Mouse (Mus musculus): ENCODE data around the gene Pik3ca. TPM values are rescaled to one million over a fixed set of nuclear protein-coding genes. Genes with fewer than 3 reads are reported as not detected.
"Not testable (repeated sequence)": the region's sequence is repeated elsewhere in the genome, so short reads cannot be mapped to it uniquely, and the experiment has no call there.

Gene Pik3ca
- polyA plus RNA-seq, 1 experiment from 2014 or later: 16.2 TPM

DNA sequence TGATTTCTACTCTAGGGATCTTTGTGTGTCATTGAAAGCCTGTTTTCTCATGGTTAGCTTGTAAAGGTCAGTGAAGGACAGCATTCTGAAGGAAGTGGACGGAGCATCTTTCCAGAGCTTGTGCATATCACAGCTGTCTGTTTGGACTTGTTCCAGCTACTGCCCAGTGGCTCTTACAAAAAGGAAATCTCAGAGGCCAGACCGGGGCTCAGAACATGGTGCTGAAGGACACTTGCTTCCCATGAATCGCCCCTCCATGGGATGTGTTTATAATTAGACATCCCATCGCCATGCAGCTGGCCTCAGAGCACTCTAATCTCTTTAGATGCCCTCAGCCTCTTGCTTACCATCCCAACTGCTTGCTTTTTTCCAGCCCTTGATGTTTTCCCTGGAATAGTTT is 31.4 kb downstream of the Pik3ca start:
- no peak for ATAC-seq (ENCODE audit: low FRiP score, low TSS enrichment)
- Histone ChIP-seq H3K27me3 (ENCODE audit: control insufficient read depth, insufficient read depth, low read length) (no peaks in the 10 kb centered on the region), H3K27ac (ENCODE audit: low read depth, low read length) (no peak overlapping the region), H3K4me2 (replicated peaks; ENCODE audit: low read depth, low read length) (no peak overlapping the region), H3K4me1 (ENCODE audit: control insufficient read depth, insufficient read depth, low read length) (no peaks in the 10 kb centered on the region), H3K9ac (ENCODE audit: low read depth, low read length) (no peak overlapping the region), H3K4me3 (ENCODE audit: low read length) (no peak overlapping the region), H3K36me3 (ENCODE audit: control insufficient read depth, insufficient read depth, low read length) (no peaks in the 10 kb centered on the region), H3K9me3 (ENCODE audit: control insufficient read depth, low read length) (no peaks in the 10 kb centered on the region)
- WGBS: 60% methylated on average over 4 of the region's 4 CpGs

- not testable (repeated sequence) for H3K4me2 ChIP-seq (replicated peaks; ENCODE audit: low read depth, low read length); H3K9ac ChIP-seq (ENCODE audit: low read depth, low read length); H3K4me3 ChIP-seq (ENCODE audit: low read length); H3K4me1 ChIP-seq (ENCODE audit: control insufficient read depth, insufficient read depth, low read length); H3K27me3 ChIP-seq (ENCODE audit: control insufficient read depth, insufficient read depth, low read length); H3K9me3 ChIP-seq (ENCODE audit: control insufficient read depth, low read length); H3K27ac ChIP-seq (ENCODE audit: low read depth, low read length); H3K36me3 ChIP-seq (ENCODE audit: control insufficient read depth, insufficient read depth, low read length); ATAC-seq (ENCODE audit: low FRiP score, low TSS enrichment)
Measured at GRCm38 (mm10) chr3:32429351-32429750, 31.9 kb downstream of the Pik3ca start.

GRCm38 (mm10) chr3:32430394-32430793 is 32.9 kb downstream of the Pik3ca start:
- no peaks in the 10 kb centered on the region for H3K4me1 ChIP-seq (ENCODE audit: control insufficient read depth, insufficient read depth, low read length)
- no peaks in the 10 kb centered on the region for H3K36me3 ChIP-seq (ENCODE audit: control insufficient read depth, insufficient read depth, low read length)
- no peaks in the 10 kb centered on the region for H3K9me3 ChIP-seq (ENCODE audit: control insufficient read depth, low read length)
- H3K27ac ChIP-seq (ENCODE audit: low read depth, low read length): no peak overlapping the region
- no peak overlapping the region for H3K9ac ChIP-seq (ENCODE audit: low read depth, low read length)
- 75% methylated on average over 2 of the region's 2 CpGs for WGBS
- ATAC-seq (ENCODE audit: low FRiP score, low TSS enrichment): no peak
- H3K4me3 ChIP-seq (ENCODE audit: low read length): no peak overlapping the region
- no peak overlapping the region for H3K4me2 ChIP-seq (replicated peaks; ENCODE audit: low read depth, low read length)
- no peaks in the 10 kb centered on the region for H3K27me3 ChIP-seq (ENCODE audit: control insufficient read depth, insufficient read depth, low read length)

DNA sequence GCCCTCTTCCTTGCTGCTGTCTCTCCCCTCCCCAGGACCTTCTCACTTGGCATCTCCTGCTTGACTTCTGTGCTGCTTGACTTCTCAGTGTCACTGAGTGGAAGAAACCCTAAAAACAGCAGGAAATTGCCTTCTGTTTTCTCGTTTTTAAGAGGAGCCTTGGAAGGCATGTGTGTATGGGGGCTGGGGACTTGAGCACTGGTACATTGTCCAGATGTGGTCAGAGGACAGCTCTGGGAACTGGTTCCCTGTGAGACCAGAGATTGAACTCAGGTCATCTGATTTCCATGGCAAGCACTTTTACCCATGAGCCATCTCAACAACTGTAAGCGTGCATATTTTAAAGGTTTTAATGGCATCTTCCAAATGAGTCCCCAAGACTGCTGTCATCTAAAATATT is 36.5 kb downstream of the Pik3ca start:
- no peak for ATAC-seq (ENCODE audit: low FRiP score, low TSS enrichment)
- no peak overlapping the region for H3K27ac ChIP-seq (ENCODE audit: low read depth, low read length)
- H3K4me1 ChIP-seq (ENCODE audit: control insufficient read depth, insufficient read depth, low read length): no peaks in the 10 kb centered on the region
- H3K9me3 ChIP-seq (ENCODE audit: control insufficient read depth, low read length): no peaks in the 10 kb centered on the region
- peaks cover 21% of the 10 kb centered on the region for H3K36me3 ChIP-seq (ENCODE audit: control insufficient read depth, insufficient read depth, low read length)
- no peaks in the 10 kb centered on the region for H3K27me3 ChIP-seq (ENCODE audit: control insufficient read depth, insufficient read depth, low read length)
- H3K4me3 ChIP-seq (ENCODE audit: low read length): no peak overlapping the region
- no peak overlapping the region for H3K9ac ChIP-seq (ENCODE audit: low read depth, low read length)
- WGBS: 82% methylated on average over 2 of the region's 2 CpGs
- no peak overlapping the region for H3K4me2 ChIP-seq (replicated peaks; ENCODE audit: low read depth, low read length)

GRCm38 (mm10) chr3:32436101-32436500 is 38.6 kb downstream of the Pik3ca start:
- Histone ChIP-seq H3K27ac (ENCODE audit: low read depth, low read length) (no peak overlapping the region), H3K9ac (ENCODE audit: low read depth, low read length) (no peak overlapping the region), H3K36me3 (ENCODE audit: control insufficient read depth, insufficient read depth, low read length) (peaks cover 38% of the 10 kb centered on the region), H3K4me1 (ENCODE audit: control insufficient read depth, insufficient read depth, low read length) (no peaks in the 10 kb centered on the region), H3K9me3 (ENCODE audit: control insufficient read depth, low read length) (no peaks in the 10 kb centered on the region), H3K27me3 (ENCODE audit: control insufficient read depth, insufficient read depth, low read length) (no peaks in the 10 kb centered on the region), H3K4me3 (ENCODE audit: low read length) (no peak overlapping the region), H3K4me2 (replicated peaks; ENCODE audit: low read depth, low read length) (no peak overlapping the region)
- WGBS: 78% methylated on average over 11 of the region's 11 CpGs
- no peak for ATAC-seq (ENCODE audit: low FRiP score, low TSS enrichment)

- H3K27ac ChIP-seq (ENCODE audit: low read depth, low read length): no peak overlapping the region
- ATAC-seq (ENCODE audit: low FRiP score, low TSS enrichment): no peak
- H3K27me3 ChIP-seq (ENCODE audit: control insufficient read depth, insufficient read depth, low read length): no peaks in the 10 kb centered on the region
- H3K4me2 ChIP-seq (replicated peaks; ENCODE audit: low read depth, low read length): no peak overlapping the region
- no peaks in the 10 kb centered on the region for H3K4me1 ChIP-seq (ENCODE audit: control insufficient read depth, insufficient read depth, low read length)
- WGBS: 98% methylated on average over 6 of the region's 6 CpGs
- no peaks in the 10 kb centered on the region for H3K9me3 ChIP-seq (ENCODE audit: control insufficient read depth, low read length)
- H3K9ac ChIP-seq (ENCODE audit: low read depth, low read length): no peak overlapping the region
- H3K4me3 ChIP-seq (ENCODE audit: low read length): no peak overlapping the region
- peaks cover 49% of the 10 kb centered on the region for H3K36me3 ChIP-seq (ENCODE audit: control insufficient read depth, insufficient read depth, low read length)
Measured at GRCm38 (mm10) chr3:32437297-32437696, 39.8 kb downstream of the Pik3ca start.

- no peak for ATAC-seq (ENCODE audit: low FRiP score, low TSS enrichment)
- WGBS: 92% methylated on average over 6 of the region's 6 CpGs
- H3K4me3 ChIP-seq (ENCODE audit: low read length): no peak overlapping the region
- H3K4me2 ChIP-seq (replicated peaks; ENCODE audit: low read depth, low read length): no peak overlapping the region
- no peaks in the 10 kb centered on the region for H3K27me3 ChIP-seq (ENCODE audit: control insufficient read depth, insufficient read depth, low read length)
- H3K9ac ChIP-seq (ENCODE audit: low read depth, low read length): no peak overlapping the region
- H3K27ac ChIP-seq (ENCODE audit: low read depth, low read length): no peak overlapping the region
- H3K9me3 ChIP-seq (ENCODE audit: control insufficient read depth, low read length): no peaks in the 10 kb centered on the region
- H3K36me3 ChIP-seq (ENCODE audit: control insufficient read depth, insufficient read depth, low read length): peaks cover 54% of the 10 kb centered on the region
- no peaks in the 10 kb centered on the region for H3K4me1 ChIP-seq (ENCODE audit: control insufficient read depth, insufficient read depth, low read length)
Measured at GRCm38 (mm10) chr3:32437820-32438219, 40.3 kb downstream of the Pik3ca start.

- Histone ChIP-seq H3K27me3 (ENCODE audit: control insufficient read depth, insufficient read depth, low read length) (no peaks in the 10 kb centered on the region), H3K36me3 (ENCODE audit: control insufficient read depth, insufficient read depth, low read length) (peaks cover 62% of the 10 kb centered on the region), H3K27ac (ENCODE audit: low read depth, low read length) (no peak overlapping the region), H3K9ac (ENCODE audit: low read depth, low read length) (no peak overlapping the region), H3K4me3 (ENCODE audit: low read length) (no peak overlapping the region), H3K4me2 (replicated peaks; ENCODE audit: low read depth, low read length) (no peak overlapping the region), H3K9me3 (ENCODE audit: control insufficient read depth, low read length) (no peaks in the 10 kb centered on the region), H3K4me1 (ENCODE audit: control insufficient read depth, insufficient read depth, low read length) (no peaks in the 10 kb centered on the region)
- no peak for ATAC-seq (ENCODE audit: low FRiP score, low TSS enrichment)
- 88% methylated on average over 4 of the region's 4 CpGs for WGBS
Measured at GRCm38 (mm10) chr3:32438716-32439115, 41.2 kb downstream of the Pik3ca start.

DNA sequence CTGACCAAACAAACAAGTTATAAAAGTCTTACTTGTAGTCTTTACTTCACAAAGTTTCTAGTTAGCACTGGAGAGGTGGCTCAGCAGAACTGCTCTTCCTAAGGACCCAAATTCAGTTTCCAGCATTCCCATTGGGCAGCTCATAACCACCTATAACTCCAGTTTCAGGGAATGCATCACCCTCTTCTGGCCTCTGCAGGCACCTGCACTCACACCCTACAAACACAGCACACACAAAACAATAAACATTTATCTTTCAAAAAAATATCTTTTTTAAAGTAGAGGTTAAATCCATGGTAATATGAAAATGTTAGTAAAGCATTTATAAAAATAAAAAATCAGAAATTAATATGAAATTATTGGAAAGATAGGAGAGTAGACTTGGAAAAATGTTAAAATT is 44.2 kb downstream of the Pik3ca start:
- Histone ChIP-seq H3K4me3 (ENCODE audit: low read length) (no peak overlapping the region), H3K36me3 (ENCODE audit: control insufficient read depth, insufficient read depth, low read length) (peaks cover 74% of the 10 kb centered on the region), H3K9ac (ENCODE audit: low read depth, low read length) (no peak overlapping the region), H3K9me3 (ENCODE audit: control insufficient read depth, low read length) (no peaks in the 10 kb centered on the region), H3K4me1 (ENCODE audit: control insufficient read depth, insufficient read depth, low read length) (no peaks in the 10 kb centered on the region), H3K27ac (ENCODE audit: low read depth, low read length) (no peak overlapping the region), H3K4me2 (replicated peaks; ENCODE audit: low read depth, low read length) (no peak overlapping the region), H3K27me3 (ENCODE audit: control insufficient read depth, insufficient read depth, low read length) (no peaks in the 10 kb centered on the region)
- no peak for ATAC-seq (ENCODE audit: low FRiP score, low TSS enrichment)
